Mouse (Mus musculus) kidney, adult 2 months (tissue): Measurements from ENCODE around the gene Htatip2.

ENCODE experiments used
- CTCF ChIP-seq: fragments of 200-500 bp; conservative IDR thresholded peaks from 2 replicates; pipeline ENCODE4 v1.5.1; 2011; ENCODE audit warnings: low read depth, mild to moderate bottlenecking, control low read depth, low read length, moderate library complexity, mixed read lengths; ENCODE audit not compliant: insufficient read depth, insufficient read length
- POLR2A ChIP-seq: fragments of 200-500 bp; IDR thresholded peaks from one replicate; pipeline ENCODE4 v1.6.1; 2011; ENCODE audit warnings: low read depth, low read length, control low read depth

DNA sequence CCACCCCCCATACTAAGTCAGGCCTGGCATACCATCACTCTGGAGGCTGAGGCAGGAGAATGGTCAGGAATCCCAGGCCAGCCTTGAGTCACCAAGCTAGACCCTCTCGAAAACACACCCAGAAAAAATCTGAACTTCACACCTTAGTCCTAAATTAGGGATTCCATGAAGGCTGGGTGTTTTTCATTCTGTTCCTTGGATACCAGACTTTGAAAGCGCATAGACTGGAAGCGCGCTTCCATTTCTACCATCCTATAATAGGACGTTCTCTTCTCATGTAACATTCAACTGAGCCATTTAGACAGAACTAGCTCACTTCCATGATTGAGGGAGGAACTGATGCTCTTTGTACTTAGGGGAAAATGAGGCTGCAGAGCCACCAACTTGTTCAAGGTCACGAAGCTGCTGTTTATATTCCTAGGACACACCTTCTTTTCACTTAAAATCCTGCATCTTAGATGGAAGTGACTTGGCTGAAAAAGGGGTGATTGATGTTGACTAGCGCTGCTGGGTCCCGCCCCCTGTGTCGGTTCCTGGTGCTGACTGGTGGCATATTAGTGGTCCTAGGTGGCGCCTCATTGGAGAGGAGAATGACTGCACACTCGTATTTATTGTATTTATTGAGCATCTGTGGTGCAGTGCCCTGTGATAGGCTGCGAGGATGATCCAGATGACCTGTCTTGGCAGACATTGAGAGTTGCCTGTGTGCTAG, 20.1 kb downstream of the Htatip2 start:
- TF ChIP-seq CTCF (no peak), POLR2A (no peak)
